Mouse (Mus musculus) spleen, postnatal 4 days (tissue): ENCODE measurements around the gene Bcl2a1d.
"Not testable (repeated sequence)": the region's sequence is repeated elsewhere in the genome, so short reads cannot be mapped to it uniquely, and the experiment has no call there.

ENCODE experiments used
- DNase-seq, 2 experiments: peaks; one replicate each; pipeline ENCODE4 v3.0.0; 2022; ENCODE audit warnings: low spot score in 2 of 2

Bcl2a1d gene

DNA sequence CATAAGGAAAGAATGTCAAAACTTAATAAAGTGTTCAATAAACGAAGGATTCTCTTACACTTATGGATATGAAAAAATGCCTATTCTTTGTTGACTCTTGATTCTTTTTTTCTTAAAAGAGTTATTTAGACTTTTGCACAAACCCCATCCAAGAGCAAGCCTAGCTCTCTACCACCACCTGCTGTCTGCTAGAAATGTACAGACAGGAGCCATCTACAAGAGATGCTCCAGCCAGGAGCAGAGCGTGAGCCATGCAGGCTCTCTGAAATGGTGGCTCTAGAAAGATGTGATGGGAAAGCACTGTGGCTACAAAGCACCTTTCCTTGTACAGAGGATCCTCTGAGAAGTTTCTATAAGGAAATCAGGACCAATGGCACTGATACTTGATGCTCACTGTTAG is 33.0 kb downstream of the Bcl2a1d start:
- DNase-seq, result not testable (repeated sequence)

- DNase-seq, result not testable (repeated sequence)
Observed at GRCm38 (mm10) chr9:88691307-88691706, 40.4 kb downstream of the Bcl2a1d start.

DNA sequence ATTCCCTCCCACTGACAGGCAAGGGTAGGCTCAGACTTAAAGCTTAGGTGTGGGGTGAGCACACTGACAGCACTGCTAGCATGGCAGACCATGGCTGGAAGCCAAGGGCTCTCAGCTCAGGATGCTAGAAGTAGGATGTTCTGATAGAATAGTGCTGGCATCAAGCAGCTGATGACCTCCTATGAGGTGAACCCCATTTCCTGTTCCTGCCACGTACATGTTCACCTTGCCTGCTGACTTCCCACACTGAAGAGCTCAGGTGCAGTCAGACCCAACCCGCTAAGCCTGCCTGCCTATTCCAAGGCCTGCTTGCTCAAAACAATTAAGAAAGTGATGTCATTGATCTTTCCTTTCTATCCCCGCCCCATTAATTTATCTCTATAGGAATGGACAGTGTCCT is 42.3 kb downstream of the Bcl2a1d start:
- DNase-seq, result not testable (repeated sequence)

DNA sequence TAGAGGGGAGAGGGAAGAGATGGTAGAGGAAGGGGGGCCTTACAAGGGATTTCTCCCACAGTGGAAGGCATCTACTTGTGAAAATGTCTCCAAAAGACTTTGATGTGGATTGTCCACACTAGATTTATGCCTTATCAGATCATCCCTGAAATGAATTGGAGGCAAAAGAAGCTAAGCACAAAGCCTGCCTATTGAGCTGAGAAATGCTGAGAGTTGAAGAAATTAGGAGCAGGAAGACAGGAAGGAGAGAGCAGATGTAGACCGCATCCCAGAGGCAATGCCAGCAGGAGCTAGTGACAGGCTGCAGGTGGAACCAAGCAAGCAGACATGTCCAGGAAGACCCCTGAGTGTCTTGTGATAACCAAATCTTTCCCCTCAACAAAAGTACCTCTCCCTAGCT is 45.0 kb downstream of the Bcl2a1d start:
- not testable (repeated sequence) for DNase-seq
